Mouse (Mus musculus): Measurements from ENCODE around the gene Dscaml1. TPM values are rescaled to one million over a fixed set of nuclear protein-coding genes. Genes with fewer than 3 reads are reported as not detected.

The Dscaml1 gene
- polyA plus RNA-seq, 1 experiment from 2014 or later = 0.23 TPM

- WGBS = 74% methylated on average over 4 of the region's 4 CpGs
- no peak overlapping the region for H3K4me2 ChIP-seq
- ATAC-seq (ENCODE audit: insufficient number of reproducible peaks, low FRiP score, low TSS enrichment, low read depth) = no peak
Observed at GRCm38 (mm10) chr9:45412700-45413477, 13.5 kb upstream of the Dscaml1 start.

GRCm38 (mm10) chr9:45413478-45414140, 12.8 kb upstream of the Dscaml1 start:
- peaks cover 5% of the 10 kb centered on the region; the same call in 1 of the 2 replicates for H3K27me3 ChIP-seq
- no peaks in the 10 kb centered on the region for H3K9me3 ChIP-seq
- no peak overlapping the region for H3K9ac ChIP-seq
- WGBS = 58% methylated on average over 5 of the region's 5 CpGs
- H3K27ac ChIP-seq = no peak overlapping the region
- no peak overlapping the region for H3K4me3 ChIP-seq
- no peaks in the 10 kb centered on the region for H3K36me3 ChIP-seq
- H3K4me2 ChIP-seq = no peak overlapping the region
- ATAC-seq (ENCODE audit: insufficient number of reproducible peaks, low FRiP score, low TSS enrichment, low read depth) = no peak
- H3K4me1 ChIP-seq = peaks cover 5% of the 10 kb centered on the region

More at GRCm38 (mm10) chr9:45412700-45413477, 13.5 kb upstream of the Dscaml1 start:
- Histone ChIP-seq H3K4me1 (peaks cover 12% of the 10 kb centered on the region), H3K27me3 (peaks cover 5% of the 10 kb centered on the region; the same call in 1 of the 2 replicates), H3K27ac (no peak overlapping the region), H3K9me3 (no peaks in the 10 kb centered on the region), H3K36me3 (no peaks in the 10 kb centered on the region), H3K9ac (no peak overlapping the region), H3K4me3 (no peak overlapping the region)

- no peak overlapping the region for H3K4me3 ChIP-seq
- no peaks in the 10 kb centered on the region for H3K36me3 ChIP-seq
- no peaks in the 10 kb centered on the region for H3K9me3 ChIP-seq
- H3K27ac ChIP-seq = no peak overlapping the region
- no peaks in the 10 kb centered on the region for H3K27me3 ChIP-seq
- peaks cover 4% of the 10 kb centered on the region for H3K4me1 ChIP-seq
- H3K9ac ChIP-seq = no peak overlapping the region
- ATAC-seq (ENCODE audit: insufficient number of reproducible peaks, low FRiP score, low TSS enrichment, low read depth) = no peak
- WGBS = 43% methylated on average over 4 of the region's 4 CpGs
- no peak overlapping the region for H3K4me2 ChIP-seq
Observed at GRCm38 (mm10) chr9:45415912-45416311, 10.5 kb upstream of the Dscaml1 start.

DNA sequence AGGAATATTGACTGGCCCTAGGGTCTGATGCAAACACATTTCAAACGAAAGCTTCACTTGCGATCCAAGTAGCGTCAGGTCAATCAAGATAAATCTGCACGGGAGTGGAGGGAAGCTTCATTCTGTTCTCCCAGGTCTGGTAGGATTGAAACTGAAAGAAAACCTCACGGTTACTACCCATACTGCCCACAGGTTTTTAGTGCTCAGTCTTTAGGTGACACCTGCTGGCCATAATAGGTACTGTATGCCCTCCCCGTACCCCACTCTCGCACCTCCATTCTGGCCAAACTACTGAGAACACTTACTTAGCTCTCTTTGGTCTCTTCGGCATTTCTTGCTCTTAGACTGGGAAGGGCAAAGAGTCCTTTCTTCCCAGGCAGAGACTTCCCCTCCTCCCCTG, 9.2 kb upstream of the Dscaml1 start:
- Histone ChIP-seq H3K9me3 (no peaks in the 10 kb centered on the region), H3K36me3 (no peaks in the 10 kb centered on the region), H3K4me2 (no peak overlapping the region), H3K27ac (no peak overlapping the region), H3K27me3 (no peaks in the 10 kb centered on the region), H3K9ac (no peak overlapping the region), H3K4me1 (peaks cover under 1% of the 10 kb centered on the region; the same call in 1 of the 2 replicates), H3K4me3 (no peak overlapping the region)
- ATAC-seq (ENCODE audit: insufficient number of reproducible peaks, low FRiP score, low TSS enrichment, low read depth) = no peak
- WGBS = 26% methylated on average over 8 of the region's 8 CpGs

- no peaks in the 10 kb centered on the region for H3K4me1 ChIP-seq
- no peaks in the 10 kb centered on the region for H3K36me3 ChIP-seq
- ATAC-seq (ENCODE audit: insufficient number of reproducible peaks, low FRiP score, low TSS enrichment, low read depth) = no peak
- H3K27ac ChIP-seq = no peak overlapping the region
- no peak overlapping the region for H3K9ac ChIP-seq
- H3K27me3 ChIP-seq = no peaks in the 10 kb centered on the region
- H3K4me3 ChIP-seq = no peak overlapping the region
- WGBS = 65% methylated on average over 8 of the region's 8 CpGs
- H3K9me3 ChIP-seq = no peaks in the 10 kb centered on the region
- H3K4me2 ChIP-seq = no peak overlapping the region
Observed at GRCm38 (mm10) chr9:45418252-45418651, 8.2 kb upstream of the Dscaml1 start.

DNA sequence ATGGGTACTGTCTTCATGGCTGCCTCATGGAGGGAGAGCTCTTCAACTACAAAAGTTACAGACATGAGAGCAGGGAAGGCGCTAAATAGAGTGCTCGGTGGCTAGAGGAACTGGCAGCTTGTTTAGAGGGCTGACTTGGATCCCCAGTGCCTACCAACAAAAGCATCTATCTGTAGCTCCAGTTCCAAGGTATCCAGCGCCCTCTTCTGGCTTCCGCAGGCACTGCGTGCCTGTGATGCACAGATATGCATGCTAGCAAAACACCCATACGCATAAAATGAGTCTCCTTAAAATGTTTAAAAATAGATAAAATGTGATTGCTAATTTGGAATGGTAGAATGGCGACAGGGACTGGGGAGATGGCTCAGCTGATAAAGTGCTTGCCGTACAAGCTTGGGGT, 5.2 kb upstream of the Dscaml1 start:
- no peak for ATAC-seq (ENCODE audit: insufficient number of reproducible peaks, low FRiP score, low TSS enrichment, low read depth)
- Histone ChIP-seq H3K9me3 (no peaks in the 10 kb centered on the region), H3K4me3 (no peak overlapping the region), H3K36me3 (no peaks in the 10 kb centered on the region), H3K27ac (no peak overlapping the region), H3K4me1 (no peaks in the 10 kb centered on the region), H3K9ac (no peak overlapping the region), H3K4me2 (no peak overlapping the region), H3K27me3 (0 out of 2 replicates have a peak, but pooled peaks cover 8% of the 10 kb centered on the region)
- WGBS = 64% methylated on average over 8 of the region's 8 CpGs

DNA sequence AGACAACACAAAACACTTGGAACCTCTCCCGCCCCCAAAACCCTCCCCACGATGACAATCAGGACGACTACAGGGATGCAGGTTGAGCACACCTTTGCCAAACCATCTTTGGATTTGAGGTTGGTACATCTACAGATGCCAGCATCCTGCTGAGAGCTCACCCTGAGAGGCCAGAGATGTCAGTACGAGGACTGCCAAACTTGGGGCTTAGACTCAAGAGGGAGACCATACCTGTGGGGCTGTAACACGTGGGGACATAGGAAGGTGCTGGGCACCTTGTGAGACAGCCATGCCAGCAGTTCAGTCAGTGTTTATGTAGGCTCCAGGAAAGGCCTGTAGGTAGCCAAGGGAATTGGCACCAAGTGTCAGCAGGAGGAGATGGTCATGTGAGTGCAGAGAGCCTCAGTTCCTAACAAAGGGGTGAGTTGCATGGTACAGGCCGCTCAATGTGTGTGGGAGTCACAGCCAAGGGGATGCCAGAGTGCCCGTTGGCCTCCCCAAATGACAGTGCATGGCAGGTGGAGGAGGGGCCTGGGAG, 3.6 kb upstream of the Dscaml1 start:
- Histone ChIP-seq H3K4me1 (no peaks in the 10 kb centered on the region), H3K9ac (no peak overlapping the region), H3K27ac (no peak overlapping the region), H3K9me3 (no peaks in the 10 kb centered on the region), H3K36me3 (no peaks in the 10 kb centered on the region), H3K4me2 (no peak overlapping the region), H3K27me3 (peaks cover 22% of the 10 kb centered on the region), H3K4me3 (no peak overlapping the region)
- no peak for ATAC-seq (ENCODE audit: insufficient number of reproducible peaks, low FRiP score, low TSS enrichment, low read depth)
- 72% methylated on average over 7 of the region's 7 CpGs for WGBS

GRCm38 (mm10) chr9:45429392-45429791, 3.0 kb downstream of the Dscaml1 start:
- Histone ChIP-seq H3K27ac (no peak overlapping the region), H3K9me3 (no peaks in the 10 kb centered on the region), H3K27me3 (peaks cover 77% of the 10 kb centered on the region), H3K9ac (no peak overlapping the region), H3K36me3 (no peaks in the 10 kb centered on the region), H3K4me1 (peaks cover 18% of the 10 kb centered on the region), H3K4me3 (no peak overlapping the region), H3K4me2 (no peak overlapping the region)
- no peak for ATAC-seq (ENCODE audit: insufficient number of reproducible peaks, low FRiP score, low TSS enrichment, low read depth)
- WGBS = 30% methylated on average over 5 of the region's 5 CpGs

GRCm38 (mm10) chr9:45429951-45430697, 3.7 kb downstream of the Dscaml1 start:
- WGBS = 2% methylated on average over 51 of the region's 54 CpGs

GRCm38 (mm10) chr9:45430698-45430959, 4.2 kb downstream of the Dscaml1 start:
- Histone ChIP-seq H3K27me3 (peaks cover 76% of the 10 kb centered on the region), H3K36me3 (no peaks in the 10 kb centered on the region), H3K4me2 (peak overlapping the region; percentile 77), H3K9me3 (no peaks in the 10 kb centered on the region), H3K27ac (no peak overlapping the region), H3K9ac (no peak overlapping the region), H3K4me1 (peaks cover 18% of the 10 kb centered on the region), H3K4me3 (peak overlapping the region; percentile 39)
- under 1% methylated on average over 9 of the region's 17 CpGs for WGBS
- no peak for ATAC-seq (ENCODE audit: insufficient number of reproducible peaks, low FRiP score, low TSS enrichment, low read depth)

More at GRCm38 (mm10) chr9:45429951-45430697, 3.7 kb downstream of the Dscaml1 start:
- Histone ChIP-seq H3K36me3 (no peaks in the 10 kb centered on the region), H3K27me3 (peaks cover 73% of the 10 kb centered on the region), H3K4me1 (peaks cover 18% of the 10 kb centered on the region), H3K4me2 (peak overlapping the region; percentile 77), H3K9ac (0 out of 2 replicates have a peak overlapping the region, but pooled peaks have one; percentile 8), H3K9me3 (no peaks in the 10 kb centered on the region), H3K4me3 (peak overlapping the region; percentile 39), H3K27ac (no peak overlapping the region)
- ATAC-seq (ENCODE audit: insufficient number of reproducible peaks, low FRiP score, low TSS enrichment, low read depth) = no peak

GRCm38 (mm10) chr9:45431150-45431549, 4.7 kb downstream of the Dscaml1 start:
- 4% methylated on average over 26 of the region's 26 CpGs for WGBS
- Histone ChIP-seq H3K27ac (no peak overlapping the region), H3K36me3 (no peaks in the 10 kb centered on the region), H3K4me1 (peaks cover 18% of the 10 kb centered on the region), H3K27me3 (peaks cover 75% of the 10 kb centered on the region), H3K4me3 (peak overlapping the region; percentile 39), H3K4me2 (peak overlapping the region; percentile 77), H3K9ac (no peak overlapping the region), H3K9me3 (no peaks in the 10 kb centered on the region)
- no peak for ATAC-seq (ENCODE audit: insufficient number of reproducible peaks, low FRiP score, low TSS enrichment, low read depth)
